In genomic region chr1:39923395-39924337, GRCm38 (mm10) we compare ENCODE assay signal across 8 mouse cellular contexts. TPM values are rescaled to one million over a fixed set of nuclear protein-coding genes. Genes with fewer than 3 reads are reported as not detected.
DNase-seq lines count a peak whose midpoint lies in the region; ATAC-seq and TF ChIP-seq lines count a peak whose summit lies in the region.

No protein-coding gene starts in this region.

- peaks cover 13% of the 10 kb centered on the region; the same call in 1 of the 2 replicates for H3K36me3 ChIP-seq in heart, embryonic 14.5 days (ENCODE audit: control insufficient read depth, insufficient read depth, low read length)
- peaks cover 34% of the 10 kb centered on the region for H3K36me3 ChIP-seq in limb, embryonic 10.5 days
- H3K36me3 ChIP-seq in stomach, postnatal 0 days (ENCODE audit: control insufficient read depth, insufficient read depth, low read length), result no peaks in the 10 kb centered on the region

- H3K9me3 ChIP-seq in heart, embryonic 14.5 days (ENCODE audit: control insufficient read depth, low read length), result no peaks in the 10 kb centered on the region
- no peaks in the 10 kb centered on the region for H3K9me3 ChIP-seq in limb, embryonic 10.5 days (replicated peaks)
- H3K9me3 ChIP-seq in stomach, postnatal 0 days (ENCODE audit: control insufficient read depth, low read length), result no peaks in the 10 kb centered on the region

- no peak for TF ChIP-seq EP300 in stomach, postnatal 0 days (optimal IDR thresholded peaks at IDR 0.05)

- peak overlapping the region; percentile 51; the same call in 1 of the 2 replicates for H3K9ac ChIP-seq in heart, embryonic 14.5 days (ENCODE audit: low read length)
- no peak overlapping the region for H3K9ac ChIP-seq in stomach, postnatal 0 days (ENCODE audit: low read length)

- no peak for TF ChIP-seq POLR2A in cortical plate, adult 2 months (IDR thresholded peaks at IDR 0.05; ENCODE audit: extremely low read depth, insufficient read depth, low read length)

- H3K27me3 ChIP-seq in heart, embryonic 14.5 days (ENCODE audit: control insufficient read depth, insufficient read depth, low read length), result no peaks in the 10 kb centered on the region
- H3K27me3 ChIP-seq in limb, embryonic 10.5 days (ENCODE audit: low read depth, poor library complexity, severe bottlenecking), result no peaks in the 10 kb centered on the region
- no peaks in the 10 kb centered on the region for H3K27me3 ChIP-seq in stomach, postnatal 0 days (ENCODE audit: control insufficient read depth, insufficient read depth, low read length)

- peak overlapping the region; percentile 24 to 62; a peak in 3 of 4 replicates for H3K27ac ChIP-seq in heart, embryonic 14.5 days (replicated peaks in 1 of 2; ENCODE audit: control insufficient read depth in 1 of 2, insufficient read depth in 1 of 2, low read depth in 2 of 2, low read length in 2 of 2)
- peak overlapping the region; percentile 84 for H3K27ac ChIP-seq in cortical plate, adult 2 months (ENCODE audit: insufficient read depth, low read length)
- H3K27ac ChIP-seq in limb, embryonic 10.5 days, result peak overlapping the region; percentile 25; the same call in 1 of the 2 replicates
- peak overlapping the region; percentile 65 for H3K27ac ChIP-seq in stomach, postnatal 0 days (replicated peaks)

- TF ChIP-seq CTCF in cortical plate, adult 2 months (IDR thresholded peaks at IDR 0.05; ENCODE audit: extremely low read depth, insufficient read depth, low read length), result peak; percentile 23; the same call in 1 of the 2 replicates
- TF ChIP-seq CTCF in stomach, postnatal 0 days (IDR thresholded peaks at IDR 0.05; ENCODE audit: low read depth), result peak; percentile 35; the same call in 1 of the 2 replicates

- 9% methylated on average over 15 of the region's 15 CpGs for WGBS in heart, embryonic 14.5 days
- WGBS in limb, embryonic 10.5 days, result 30% methylated on average over 15 of the region's 15 CpGs
- WGBS in stomach, postnatal 0 days, result 26% methylated on average over 15 of the region's 15 CpGs

- no peak for DNase-seq in heart, adult 8-10 months (ENCODE audit: low spot score)
- DNase-seq in CD4-positive helper T cell, adult 2 months (ENCODE audit: low read depth, low spot score), result peak; percentile 75
- DNase-seq in limb, embryonic 10.5 days (ENCODE audit: low spot score), result no peak
- DNase-seq in stomach, postnatal 0 days (ENCODE audit: low spot score), result no peak
- DNase-seq in cerebellum, postnatal 4 days (ENCODE audit: low spot score in 2 of 2), result no peak
- DNase-seq in cerebellum, adult 8-10 months, result no peak

- H3K4me3 ChIP-seq in heart, embryonic 14.5 days (ENCODE audit: control insufficient read depth in 1 of 2, insufficient read depth in 1 of 2, low read depth in 1 of 2, low read length in 2 of 2), result 0 out of 4 replicates have a peak overlapping the region, but pooled peaks of 1 of the 2 experiments have one; percentile 5
- H3K4me3 ChIP-seq in cortical plate, adult 2 months (ENCODE audit: insufficient read depth, low read length), result no peak overlapping the region
- no peak overlapping the region for H3K4me3 ChIP-seq in limb, embryonic 10.5 days
- no peak overlapping the region for H3K4me3 ChIP-seq in stomach, postnatal 0 days (ENCODE audit: low read depth, low read length)

- ATAC-seq in heart, embryonic 14.5 days (ENCODE audit: insufficient number of reproducible peaks, insufficient read depth, low FRiP score, low read depth), result no peak
- no peak for ATAC-seq in stomach, postnatal 0 days (ENCODE audit: low FRiP score, low TSS enrichment)

- peak overlapping the region; percentile 54 for H3K4me2 ChIP-seq in heart, embryonic 14.5 days (ENCODE audit: low read length)
- H3K4me2 ChIP-seq in stomach, postnatal 0 days (replicated peaks; ENCODE audit: low read depth), result 0 out of 2 replicates have a peak overlapping the region, but pooled peaks have one; percentile 25

- peaks cover 31 to 72% of the 10 kb centered on the region in 2 experiments for H3K4me1 ChIP-seq in heart, embryonic 14.5 days (ENCODE audit: control insufficient read depth in 2 of 2, insufficient read depth in 2 of 2, low read length in 2 of 2)
- peaks cover 12% of the 10 kb centered on the region for H3K4me1 ChIP-seq in cortical plate, adult 2 months (ENCODE audit: control insufficient read depth, insufficient read depth, low read length)
- H3K4me1 ChIP-seq in limb, embryonic 10.5 days, result peaks cover 56% of the 10 kb centered on the region
- peaks cover 7% of the 10 kb centered on the region for H3K4me1 ChIP-seq in stomach, postnatal 0 days (replicated peaks; ENCODE audit: control insufficient read depth, insufficient read depth)

RNA-seq across cellular contexts. Expression of gene Map4k4, which starts 23.0 kb away (rescaled TPM):
- 28.9 and 34.5 TPM in 2 replicates for polyA plus RNA-seq in heart, embryonic 14.5 days (2014; fragmentation: Nextera tagmentation; extraction: Ambion mirVana)
- total RNA-seq in heart, adult 8-10 months (2022), result 100 to 1,000 TPM in 3 of 4 experiments, 10 to 100 TPM in 1; 98.5 to 135 (median 109) TPM
- polyA plus RNA-seq in cortical plate, adult 2 months (2012; rRNA removed), result 111 and 112 TPM in 2 replicates
- polyA plus RNA-seq in limb, embryonic 10.5 days (2016; fragmentation: Nextera tagmentation; extraction: Ambion mirVana), result 33.8 and 45.4 TPM in 2 replicates
- polyA plus RNA-seq in stomach, postnatal 0 days (2015; fragmentation: Nextera tagmentation; extraction: Ambion mirVana), result 8.5 and 10.1 TPM in 2 replicates

Comparison
In these comparisons a context has a peak if more than half of its experiments do, and no peak if none do; other contexts are left out.
1. H3K27ac ChIP-seq: peak in every context shown above with its lines; median percentile 84 in cortical plate, adult 2 months; 65 in stomach, postnatal 0 days; 43 in heart, embryonic 14.5 days; 25 in limb, embryonic 10.5 days.